Mouse (Mus musculus): ENCODE results near the gene Wnt5b. TPM values are rescaled to one million over a fixed set of nuclear protein-coding genes. Genes with fewer than 3 reads are reported as not detected.

Wnt5b gene
- polyA plus RNA-seq (2012; ENCODE audit: insufficient read depth, low replicate concordance) = not detected in 2 replicates

- peak within 1 kb of the TSS; percentile 90 for H3K4me3 ChIP-seq (replicated peaks)
- peaks cover 15% of the 10 kb centered on the region for H3K4me1 ChIP-seq
- TF ChIP-seq GATA1 (IDR thresholded peaks at IDR 0.05; ENCODE audit: borderline replicate concordance, low read length) = no peak
- no peak for TF ChIP-seq FLI1 (IDR thresholded peaks at IDR 0.05; ENCODE audit: low read length)
- H3K36me3 ChIP-seq (replicated peaks; ENCODE audit: low read length) = no peaks in the 10 kb centered on the region
- H3K9me3 ChIP-seq = peaks cover 27% of the 10 kb centered on the region
- peaks cover 86% of the 10 kb centered on the region for H3K27me3 ChIP-seq (replicated peaks)
Measured at GRCm38 (mm10) chr6:119543803-119544517, at the start of gene Wnt5b. Gene Wnt5b (minus strand): TSS chr6:119544347.

DNA sequence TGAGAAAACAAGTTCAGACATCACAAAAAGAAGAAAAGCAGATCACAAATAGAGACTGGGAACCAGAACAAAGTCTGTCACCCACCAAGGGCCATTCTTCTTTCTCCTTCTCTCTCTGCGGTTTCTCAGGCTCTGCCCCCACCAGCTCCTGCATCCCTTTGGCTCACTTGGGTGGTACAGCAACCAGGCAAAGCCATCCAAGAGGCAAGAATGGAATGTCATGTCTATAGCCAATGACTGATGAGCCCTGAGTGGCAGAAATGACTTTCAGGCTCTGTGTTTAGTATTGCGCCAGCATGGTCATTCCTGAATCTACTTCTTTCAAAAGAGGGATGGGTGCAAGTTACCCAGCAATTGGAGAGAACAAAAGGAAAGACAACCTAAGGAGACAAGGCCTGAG is 46.7 kb upstream of the Wnt5b start:
- Histone ChIP-seq H3K4me3 (replicated peaks) (no peak overlapping the region), H3K9me3 (no peaks in the 10 kb centered on the region), H3K4me1 (peaks cover 8% of the 10 kb centered on the region; the same call in 1 of the 2 replicates), H3K36me3 (replicated peaks; ENCODE audit: low read length) (peaks cover 2% of the 10 kb centered on the region), H3K27me3 (replicated peaks) (peaks cover 2% of the 10 kb centered on the region)
- no peak for TF ChIP-seq GATA1 (IDR thresholded peaks at IDR 0.05; ENCODE audit: borderline replicate concordance, low read length)

GRCm38 (mm10) chr6:119587897-119588296 is 43.8 kb upstream of the Wnt5b start:
- H3K4me3 ChIP-seq (replicated peaks) = no peak overlapping the region
- no peak for TF ChIP-seq GATA1 (IDR thresholded peaks at IDR 0.05; ENCODE audit: borderline replicate concordance, low read length)
- TF ChIP-seq FLI1 (IDR thresholded peaks at IDR 0.05; ENCODE audit: low read length) = no peak
- H3K4me1 ChIP-seq = peaks cover 8% of the 10 kb centered on the region; the same call in 1 of the 2 replicates
- no peaks in the 10 kb centered on the region for H3K9me3 ChIP-seq
- H3K27me3 ChIP-seq (replicated peaks) = peaks cover 2% of the 10 kb centered on the region
- H3K36me3 ChIP-seq (replicated peaks; ENCODE audit: low read length) = no peaks in the 10 kb centered on the region

DNA sequence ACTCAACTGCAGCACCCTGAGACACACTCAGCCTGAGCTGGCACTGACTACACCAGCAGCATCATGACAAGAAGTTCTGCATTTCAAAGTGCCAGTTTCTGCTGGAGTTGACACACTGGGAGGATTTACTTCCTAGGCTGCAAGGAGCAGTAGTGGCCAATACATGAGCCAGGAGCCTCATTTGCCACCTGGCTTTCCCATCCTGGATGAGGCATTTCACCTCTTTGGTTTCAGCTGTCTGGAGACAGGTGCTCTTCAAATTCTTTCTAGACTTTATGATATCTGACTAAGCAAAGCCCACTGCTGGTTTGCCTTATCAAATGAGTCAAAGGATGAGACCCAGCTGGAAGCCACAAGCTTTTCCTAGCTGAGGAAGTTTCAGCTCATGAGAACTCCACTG is 43.3 kb upstream of the Wnt5b start:
- Histone ChIP-seq H3K4me3 (replicated peaks) (no peak overlapping the region), H3K36me3 (replicated peaks; ENCODE audit: low read length) (no peaks in the 10 kb centered on the region), H3K4me1 (peaks cover 8% of the 10 kb centered on the region; the same call in 1 of the 2 replicates), H3K27me3 (replicated peaks) (peaks cover 2% of the 10 kb centered on the region), H3K9me3 (no peaks in the 10 kb centered on the region)
- TF ChIP-seq FLI1 (IDR thresholded peaks at IDR 0.05; ENCODE audit: low read length) (no peak), GATA1 (IDR thresholded peaks at IDR 0.05; ENCODE audit: borderline replicate concordance, low read length) (no peak)

- no peak for TF ChIP-seq FLI1 (IDR thresholded peaks at IDR 0.05; ENCODE audit: low read length)
- Histone ChIP-seq H3K36me3 (replicated peaks; ENCODE audit: low read length) (no peaks in the 10 kb centered on the region), H3K9me3 (no peaks in the 10 kb centered on the region), H3K4me3 (replicated peaks) (no peak overlapping the region), H3K27me3 (replicated peaks) (peaks cover 2% of the 10 kb centered on the region), H3K4me1 (peaks cover 8% of the 10 kb centered on the region; the same call in 1 of the 2 replicates)
Measured at GRCm38 (mm10) chr6:119585652-119586375, 41.7 kb upstream of the Wnt5b start.

DNA sequence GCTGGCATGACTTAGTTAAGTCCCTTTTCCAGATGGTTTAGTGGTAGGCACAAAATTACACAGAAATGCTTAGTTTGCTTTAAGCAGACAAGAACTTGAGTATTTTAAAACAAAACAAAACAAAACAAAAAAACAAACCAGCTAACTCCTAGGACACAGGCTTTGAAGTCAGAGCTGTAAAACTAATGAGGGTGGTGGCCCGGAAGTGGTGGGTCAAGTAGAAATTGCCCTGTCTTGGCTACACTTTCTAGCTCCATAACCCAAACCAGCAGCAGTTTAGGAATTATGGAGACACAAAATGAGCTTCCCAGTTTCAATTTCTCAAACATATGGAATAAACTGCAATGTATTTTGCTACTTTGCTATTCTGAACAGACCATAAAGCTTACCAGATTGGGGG is 39.9 kb upstream of the Wnt5b start:
- TF ChIP-seq GATA1 (IDR thresholded peaks at IDR 0.05; ENCODE audit: borderline replicate concordance, low read length) (no peak), FLI1 (IDR thresholded peaks at IDR 0.05; ENCODE audit: low read length) (no peak)
- H3K4me3 ChIP-seq (replicated peaks) = no peak overlapping the region
- no peaks in the 10 kb centered on the region for H3K36me3 ChIP-seq (replicated peaks; ENCODE audit: low read length)
- no peaks in the 10 kb centered on the region for H3K9me3 ChIP-seq
- peaks cover 2% of the 10 kb centered on the region for H3K27me3 ChIP-seq (replicated peaks)
- peaks cover 8% of the 10 kb centered on the region; the same call in 1 of the 2 replicates for H3K4me1 ChIP-seq

- H3K4me3 ChIP-seq (replicated peaks) = no peak overlapping the region
- peaks cover 8% of the 10 kb centered on the region; the same call in 1 of the 2 replicates for H3K4me1 ChIP-seq
- peaks cover 2% of the 10 kb centered on the region for H3K27me3 ChIP-seq (replicated peaks)
- no peaks in the 10 kb centered on the region for H3K36me3 ChIP-seq (replicated peaks; ENCODE audit: low read length)
- TF ChIP-seq GATA1 (IDR thresholded peaks at IDR 0.05; ENCODE audit: borderline replicate concordance, low read length) = no peak
- TF ChIP-seq FLI1 (IDR thresholded peaks at IDR 0.05; ENCODE audit: low read length) = no peak
- no peaks in the 10 kb centered on the region for H3K9me3 ChIP-seq
Measured at GRCm38 (mm10) chr6:119583165-119583564, 39.0 kb upstream of the Wnt5b start.

GRCm38 (mm10) chr6:119576706-119577105 is 32.6 kb upstream of the Wnt5b start:
- Histone ChIP-seq H3K36me3 (replicated peaks; ENCODE audit: low read length) (peaks cover 36% of the 10 kb centered on the region), H3K27me3 (replicated peaks) (no peaks in the 10 kb centered on the region), H3K9me3 (no peaks in the 10 kb centered on the region), H3K4me1 (no peaks in the 10 kb centered on the region), H3K4me3 (replicated peaks) (no peak overlapping the region)
- no peak for TF ChIP-seq FLI1 (IDR thresholded peaks at IDR 0.05; ENCODE audit: low read length)
- TF ChIP-seq GATA1 (IDR thresholded peaks at IDR 0.05; ENCODE audit: borderline replicate concordance, low read length) = no peak

DNA sequence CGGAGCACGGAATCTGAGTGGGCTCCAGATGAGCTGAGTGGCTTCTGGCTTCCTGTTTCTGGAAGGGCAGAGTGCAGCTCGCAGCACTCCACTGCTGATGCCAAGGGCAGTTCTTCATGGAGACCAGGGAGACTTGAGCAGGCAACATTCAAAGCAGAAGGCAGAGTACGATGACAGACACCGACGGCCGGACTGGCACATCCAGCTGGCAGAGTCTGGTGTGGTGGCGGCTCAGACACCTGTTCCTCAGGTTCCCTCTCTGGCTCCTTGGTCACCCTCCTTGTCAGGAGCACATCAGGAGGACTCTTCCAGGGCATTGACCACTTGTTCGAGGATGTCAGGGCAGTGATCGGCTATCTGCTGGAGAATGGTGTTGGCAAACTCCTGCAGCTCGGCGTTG is 31.2 kb upstream of the Wnt5b start:
- TF ChIP-seq FLI1 (IDR thresholded peaks at IDR 0.05; ENCODE audit: low read length) = no peak
- no peaks in the 10 kb centered on the region for H3K27me3 ChIP-seq (replicated peaks)
- peaks cover 7% of the 10 kb centered on the region; the same call in 1 of the 2 replicates for H3K4me1 ChIP-seq
- H3K36me3 ChIP-seq (replicated peaks; ENCODE audit: low read length) = peaks cover 36% of the 10 kb centered on the region
- no peak overlapping the region for H3K4me3 ChIP-seq (replicated peaks)
- H3K9me3 ChIP-seq = no peaks in the 10 kb centered on the region

- H3K4me3 ChIP-seq (replicated peaks) = no peak overlapping the region
- peaks cover 36% of the 10 kb centered on the region for H3K36me3 ChIP-seq (replicated peaks; ENCODE audit: low read length)
- H3K27me3 ChIP-seq (replicated peaks) = peaks cover 11% of the 10 kb centered on the region
- no peaks in the 10 kb centered on the region for H3K9me3 ChIP-seq
- H3K4me1 ChIP-seq = peaks cover 21% of the 10 kb centered on the region; the same call in 1 of the 2 replicates
- TF ChIP-seq GATA1 (IDR thresholded peaks at IDR 0.05; ENCODE audit: borderline replicate concordance, low read length) (no peak), FLI1 (IDR thresholded peaks at IDR 0.05; ENCODE audit: low read length) (no peak)
Measured at GRCm38 (mm10) chr6:119572296-119572695, 28.1 kb upstream of the Wnt5b start.
